Mouse (Mus musculus) liver, postnatal 0 days (tissue): ENCODE results near the gene Pcbp3.

Experiments used
- CTCF ChIP-seq: sonication (generic); IDR thresholded peaks from 2 replicates; pipeline ENCODE4 v1.5.1; 2016; ENCODE audit warnings: antibody characterized with exemption, low read depth
- EP300 ChIP-seq: IDR thresholded peaks from 2 replicates; pipeline ENCODE4 v1.6.1; 2016; ENCODE audit warnings: antibody characterized with exemption, low read depth, mild to moderate bottlenecking

DNA sequence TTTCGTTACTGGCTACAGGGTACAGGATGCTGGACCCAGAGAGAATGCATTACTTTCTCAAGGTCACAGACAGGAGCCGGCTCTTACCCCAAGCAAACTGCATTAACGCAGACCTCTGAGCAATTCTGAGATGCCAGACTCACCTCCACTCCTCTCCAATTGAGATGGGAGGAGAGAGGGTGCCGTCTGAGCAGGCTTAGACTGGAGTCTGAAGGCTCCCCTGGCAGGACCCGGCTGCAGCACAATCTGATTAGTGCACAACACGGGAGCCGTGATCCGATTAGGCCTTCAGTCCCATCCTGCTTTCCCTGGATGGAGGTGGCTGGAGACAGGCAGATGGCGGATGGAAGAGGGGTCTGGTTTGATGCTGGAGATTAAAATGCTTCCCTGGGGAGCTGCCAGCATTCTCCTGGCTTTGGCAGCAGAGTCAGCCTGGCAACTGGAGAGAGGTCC lies 46.4 kb upstream of the Pcbp3 start:
- TF ChIP-seq CTCF (no peak), EP300 (no peak)
